ENCODE assay signal across 18 mouse cellular contexts in the genomic region with DNA sequence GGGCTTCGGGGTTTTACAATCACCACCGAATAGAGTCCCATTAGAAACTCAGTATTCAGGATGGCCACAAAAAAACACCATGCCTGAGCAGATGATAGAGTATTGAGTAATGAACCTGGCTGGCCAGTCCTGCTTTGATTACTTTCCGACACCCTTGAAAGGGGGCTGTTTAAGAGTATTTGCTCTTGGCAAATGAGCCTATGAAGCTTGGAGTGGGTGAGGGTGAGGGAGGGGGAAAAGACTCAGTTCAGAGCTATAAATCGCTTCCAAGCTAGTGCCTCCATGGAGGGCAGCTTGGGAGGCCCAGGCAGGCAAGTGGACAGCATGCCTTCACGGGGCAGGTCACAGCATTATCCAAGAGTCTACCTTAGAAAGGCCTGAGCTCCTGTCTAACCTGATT.
A peak's percentile ranks its signal among the peaks of the same experiment; 100 is the strongest.
DNase-seq lines count a peak whose midpoint lies in the region; ATAC-seq and TF ChIP-seq lines count a peak whose summit lies in the region.
"Had no signal": no experiment of that assay in that cellular context is flagged by ENCODE, and none has a peak within 500 bp of the region (broad histone marks: within the 10 kb centered on the region; RNA-seq: fewer than 3 reads in every experiment).

No protein-coding gene starts in this region.

- ATAC-seq in forebrain, embryonic 14.5 days, result peak; percentile 27
- peak; percentile 15; the same call in 1 of the 2 replicates for ATAC-seq in hindbrain, embryonic 15.5 days (ENCODE audit: low FRiP score, low read depth)
- no peak for ATAC-seq in hindbrain, embryonic 11.5 days (ENCODE audit: low FRiP score)
- peak; percentile 37; the same call in 1 of the 2 replicates for ATAC-seq in lung, postnatal 0 days
- ATAC-seq in limb, embryonic 12.5 days (ENCODE audit: insufficient number of reproducible peaks, insufficient read depth, low FRiP score, low TSS enrichment, low read depth), result peak; percentile 53; the same call in 1 of the 2 replicates
- ATAC-seq: intestine, embryonic 15.5 days had no signal

- no peak for TF ChIP-seq EP300 in lung, postnatal 0 days (IDR thresholded peaks at IDR 0.05)

- H3K4me3 ChIP-seq in forebrain, embryonic 14.5 days (ENCODE audit: low read depth, low read length), result no peak overlapping the region
- no peak overlapping the region for H3K4me3 ChIP-seq in forebrain, embryonic 10.5 days
- H3K4me3 ChIP-seq in hindbrain, embryonic 15.5 days, result no peak overlapping the region
- no peak overlapping the region for H3K4me3 ChIP-seq in hindbrain, embryonic 11.5 days (ENCODE audit: low read depth, low read length)
- H3K4me3 ChIP-seq in lung, postnatal 0 days (ENCODE audit: low read depth, low read length), result no peak overlapping the region
- no peak overlapping the region for H3K4me3 ChIP-seq in limb, embryonic 12.5 days (replicated peaks)
- H3K4me3 ChIP-seq: embryonic facial prominence, embryonic 12.5 days; heart, embryonic 13.5 days; hindbrain, embryonic 13.5 days; intestine, embryonic 15.5 days had no signal

- TF ChIP-seq CTCF in lung, postnatal 0 days (IDR thresholded peaks at IDR 0.05), result no peak

- H3K9me3 ChIP-seq in forebrain, embryonic 14.5 days (replicated peaks; ENCODE audit: control insufficient read depth, low read length), result no peaks in the 10 kb centered on the region
- H3K9me3 ChIP-seq in forebrain, embryonic 10.5 days, result no peaks in the 10 kb centered on the region
- H3K9me3 ChIP-seq in hindbrain, embryonic 15.5 days, result no peaks in the 10 kb centered on the region
- H3K9me3 ChIP-seq in hindbrain, embryonic 11.5 days (ENCODE audit: control insufficient read depth, low read length), result no peaks in the 10 kb centered on the region
- no peaks in the 10 kb centered on the region for H3K9me3 ChIP-seq in lung, postnatal 0 days (ENCODE audit: low read length)
- H3K9me3 ChIP-seq in limb, embryonic 12.5 days, result no peaks in the 10 kb centered on the region
- H3K9me3 ChIP-seq: embryonic facial prominence, embryonic 12.5 days; heart, embryonic 13.5 days; hindbrain, embryonic 13.5 days; intestine, embryonic 15.5 days had no signal

- no peak for DNase-seq in forebrain, embryonic 14.5 days (ENCODE audit: low spot score)
- no peak for DNase-seq in forebrain, embryonic 10.5 days (ENCODE audit: extremely low spot score, low spot score)
- no peak for DNase-seq in hindbrain, embryonic 11.5 days (ENCODE audit: low spot score)
- peak; percentile 15 for DNase-seq in lung, postnatal 0 days (ENCODE audit: low spot score)
- DNase-seq in lung, postnatal 10 days, result no peak
- DNase-seq in heart, adult 8-10 months (ENCODE audit: low spot score), result no peak
- DNase-seq: adrenal gland, postnatal 14 days; cerebellum, adult 11-12 months; cerebellum, adult 9-10 months; cerebellum, postnatal 25 days; gastrocnemius, postnatal 14 days; heart, postnatal 4 days had no signal

- no peak overlapping the region for H3K4me2 ChIP-seq in forebrain, embryonic 14.5 days (ENCODE audit: low read length)
- H3K4me2 ChIP-seq in hindbrain, embryonic 15.5 days, result no peak overlapping the region
- H3K4me2 ChIP-seq in hindbrain, embryonic 11.5 days (replicated peaks; ENCODE audit: low read depth, low read length), result no peak overlapping the region
- no peak overlapping the region for H3K4me2 ChIP-seq in lung, postnatal 0 days (replicated peaks; ENCODE audit: low read depth, low read length)
- H3K4me2 ChIP-seq in limb, embryonic 12.5 days, result no peak overlapping the region
- H3K4me2 ChIP-seq: embryonic facial prominence, embryonic 12.5 days; heart, embryonic 13.5 days; hindbrain, embryonic 13.5 days; intestine, embryonic 15.5 days had no signal

- WGBS in forebrain, embryonic 14.5 days, result 81% methylated on average over 5 of the region's 5 CpGs
- WGBS in forebrain, embryonic 10.5 days, result 86% methylated on average over 5 of the region's 5 CpGs
- 83% methylated on average over 5 of the region's 5 CpGs for WGBS in hindbrain, embryonic 15.5 days
- 91% methylated on average over 5 of the region's 5 CpGs for WGBS in hindbrain, embryonic 11.5 days
- 39% methylated on average over 5 of the region's 5 CpGs for WGBS in lung, postnatal 0 days
- 24% methylated on average over 5 of the region's 5 CpGs for WGBS in limb, embryonic 12.5 days

- H3K27ac ChIP-seq in forebrain, embryonic 14.5 days (ENCODE audit: low read depth, low read length), result no peak overlapping the region
- H3K27ac ChIP-seq in forebrain, embryonic 10.5 days, result no peak overlapping the region
- no peak overlapping the region for H3K27ac ChIP-seq in hindbrain, embryonic 15.5 days (replicated peaks)
- H3K27ac ChIP-seq in hindbrain, embryonic 11.5 days (ENCODE audit: low read depth, low read length), result no peak overlapping the region
- H3K27ac ChIP-seq in lung, postnatal 0 days (ENCODE audit: low read length), result no peak overlapping the region
- no peak overlapping the region for H3K27ac ChIP-seq in limb, embryonic 12.5 days
- H3K27ac ChIP-seq: embryonic facial prominence, embryonic 12.5 days; heart, embryonic 13.5 days; hindbrain, embryonic 13.5 days; intestine, embryonic 15.5 days had no signal

- H3K36me3 ChIP-seq in forebrain, embryonic 14.5 days (ENCODE audit: control insufficient read depth, insufficient read depth, low read length), result no peaks in the 10 kb centered on the region
- no peaks in the 10 kb centered on the region for H3K36me3 ChIP-seq in forebrain, embryonic 10.5 days (replicated peaks)
- H3K36me3 ChIP-seq in hindbrain, embryonic 15.5 days, result no peaks in the 10 kb centered on the region
- H3K36me3 ChIP-seq in hindbrain, embryonic 11.5 days (ENCODE audit: control insufficient read depth, insufficient read depth, low read length), result no peaks in the 10 kb centered on the region
- H3K36me3 ChIP-seq in lung, postnatal 0 days (ENCODE audit: insufficient read depth, low read length), result no peaks in the 10 kb centered on the region
- H3K36me3 ChIP-seq in limb, embryonic 12.5 days, result no peaks in the 10 kb centered on the region
- H3K36me3 ChIP-seq: embryonic facial prominence, embryonic 12.5 days; heart, embryonic 13.5 days; hindbrain, embryonic 13.5 days; intestine, embryonic 15.5 days had no signal

- peaks cover 6% of the 10 kb centered on the region; the same call in 1 of the 2 replicates for H3K4me1 ChIP-seq in forebrain, embryonic 14.5 days (ENCODE audit: control insufficient read depth, insufficient read depth, low read length)
- peaks cover 13% of the 10 kb centered on the region for H3K4me1 ChIP-seq in forebrain, embryonic 10.5 days
- H3K4me1 ChIP-seq in hindbrain, embryonic 15.5 days (replicated peaks), result no peaks in the 10 kb centered on the region
- H3K4me1 ChIP-seq in hindbrain, embryonic 11.5 days (replicated peaks; ENCODE audit: control insufficient read depth, insufficient read depth, low read length), result no peaks in the 10 kb centered on the region
- no peaks in the 10 kb centered on the region for H3K4me1 ChIP-seq in lung, postnatal 0 days (ENCODE audit: insufficient read depth, low read depth, low read length)
- peaks cover 32% of the 10 kb centered on the region for H3K4me1 ChIP-seq in limb, embryonic 12.5 days (replicated peaks)
- H3K4me1 ChIP-seq: intestine, embryonic 15.5 days had no signal

- no peak overlapping the region for H3K9ac ChIP-seq in forebrain, embryonic 14.5 days (ENCODE audit: low read length)
- no peak overlapping the region for H3K9ac ChIP-seq in hindbrain, embryonic 15.5 days
- H3K9ac ChIP-seq in hindbrain, embryonic 11.5 days (ENCODE audit: low read depth, low read length), result no peak overlapping the region
- H3K9ac ChIP-seq in lung, postnatal 0 days (replicated peaks; ENCODE audit: low read depth), result no peak overlapping the region
- H3K9ac ChIP-seq in limb, embryonic 12.5 days (replicated peaks), result no peak overlapping the region
- H3K9ac ChIP-seq: embryonic facial prominence, embryonic 12.5 days; heart, embryonic 13.5 days; hindbrain, embryonic 13.5 days; intestine, embryonic 15.5 days had no signal

- no peaks in the 10 kb centered on the region for H3K27me3 ChIP-seq in forebrain, embryonic 14.5 days (replicated peaks; ENCODE audit: control insufficient read depth, insufficient read depth, low read length)
- H3K27me3 ChIP-seq in forebrain, embryonic 10.5 days (ENCODE audit: poor library complexity, severe bottlenecking), result no peaks in the 10 kb centered on the region
- no peaks in the 10 kb centered on the region for H3K27me3 ChIP-seq in hindbrain, embryonic 15.5 days
- no peaks in the 10 kb centered on the region for H3K27me3 ChIP-seq in hindbrain, embryonic 11.5 days (ENCODE audit: control insufficient read depth, insufficient read depth, low read length)
- H3K27me3 ChIP-seq in lung, postnatal 0 days (replicated peaks; ENCODE audit: insufficient read depth, low read length), result no peaks in the 10 kb centered on the region
- peaks cover 3% of the 10 kb centered on the region; the same call in 1 of the 2 replicates for H3K27me3 ChIP-seq in limb, embryonic 12.5 days
- H3K27me3 ChIP-seq: embryonic facial prominence, embryonic 12.5 days; hindbrain, embryonic 13.5 days; intestine, embryonic 15.5 days had no signal
